ENCODE assay signal across 8 mouse cellular contexts in genomic region chr3:84889648-84890047, GRCm38 (mm10).
DNase-seq lines count a peak whose midpoint lies in the region; ATAC-seq and TF ChIP-seq lines count a peak whose summit lies in the region.

No protein-coding gene starts in this region.

- no peak overlapping the region for H3K4me3 ChIP-seq in forebrain, embryonic 14.5 days (ENCODE audit: low read depth, low read length)
- no peak overlapping the region for H3K4me3 ChIP-seq in forebrain, embryonic 15.5 days
- no peak overlapping the region for H3K4me3 ChIP-seq in liver, embryonic 14.5 days (ENCODE audit: insufficient read depth in 1 of 2, low read depth in 2 of 2, low read length in 2 of 2)
- H3K4me3 ChIP-seq in liver, embryonic 11.5 days (ENCODE audit: low read depth, low read length), result no peak overlapping the region
- H3K4me3 ChIP-seq in stomach, postnatal 0 days (ENCODE audit: low read depth, low read length), result no peak overlapping the region

- TF ChIP-seq CTCF in liver, embryonic 14.5 days (IDR thresholded peaks at IDR 0.05; ENCODE audit: low read depth), result peak; percentile 42; the same call in 1 of the 2 replicates
- peak; percentile 76 for TF ChIP-seq CTCF in stomach, postnatal 0 days (IDR thresholded peaks at IDR 0.05; ENCODE audit: low read depth)

- TF ChIP-seq EP300 in liver, embryonic 14.5 days (IDR thresholded peaks at IDR 0.05; ENCODE audit: low read depth), result no peak
- TF ChIP-seq EP300 in stomach, postnatal 0 days (optimal IDR thresholded peaks at IDR 0.05), result no peak

- H3K4me1 ChIP-seq in forebrain, embryonic 14.5 days (ENCODE audit: control insufficient read depth, insufficient read depth, low read length), result no peaks in the 10 kb centered on the region
- no peaks in the 10 kb centered on the region for H3K4me1 ChIP-seq in forebrain, embryonic 15.5 days
- no peaks in the 10 kb centered on the region for H3K4me1 ChIP-seq in liver, embryonic 14.5 days (replicated peaks; ENCODE audit: control insufficient read depth in 2 of 2, insufficient read depth in 2 of 2, low read length in 1 of 2)
- H3K4me1 ChIP-seq in liver, embryonic 11.5 days (replicated peaks; ENCODE audit: control insufficient read depth, insufficient read depth, low read length), result peaks cover under 1% of the 10 kb centered on the region; the same call in 1 of the 2 replicates
- H3K4me1 ChIP-seq in stomach, postnatal 0 days (replicated peaks; ENCODE audit: control insufficient read depth, insufficient read depth), result no peaks in the 10 kb centered on the region

- H3K27ac ChIP-seq in forebrain, embryonic 14.5 days (ENCODE audit: low read depth, low read length), result no peak overlapping the region
- no peak overlapping the region for H3K27ac ChIP-seq in forebrain, embryonic 15.5 days (replicated peaks)
- no peak overlapping the region for H3K27ac ChIP-seq in liver, embryonic 14.5 days
- H3K27ac ChIP-seq in liver, embryonic 11.5 days (ENCODE audit: low read depth, low read length), result no peak overlapping the region
- H3K27ac ChIP-seq in stomach, postnatal 0 days (replicated peaks), result no peak overlapping the region

- DNase-seq in forebrain, embryonic 14.5 days (ENCODE audit: low spot score), result peak; percentile 60
- DNase-seq in liver, embryonic 14.5 days (ENCODE audit: low read depth in 3 of 3, low spot score in 3 of 3), result peak in 1 of 3 experiments; percentile 14
- DNase-seq in liver, embryonic 11.5 days (ENCODE audit: low spot score), result no peak
- DNase-seq in induced T-regulatory cell, adult 2 months (ENCODE audit: low read depth), result peak; percentile 40
- peak; percentile 29 for DNase-seq in stomach, postnatal 0 days (ENCODE audit: low spot score)
- DNase-seq in gastrocnemius, postnatal 10 days, result no peak
- DNase-seq in cerebellum, adult 9-11 months, result no peak

- WGBS in forebrain, embryonic 14.5 days, result 84% methylated on average over 1 of the region's 1 CpGs
- 77% methylated on average over 1 of the region's 1 CpGs for WGBS in forebrain, embryonic 15.5 days
- 39% methylated on average over 1 of the region's 1 CpGs for WGBS in liver, embryonic 14.5 days (ENCODE audit: insufficient replicate concordance)
- WGBS in liver, embryonic 11.5 days, result 65% methylated on average over 1 of the region's 1 CpGs
- WGBS in stomach, postnatal 0 days, result 18% methylated on average over 1 of the region's 1 CpGs

- no peaks in the 10 kb centered on the region for H3K9me3 ChIP-seq in forebrain, embryonic 14.5 days (replicated peaks; ENCODE audit: control insufficient read depth, low read length)
- no peaks in the 10 kb centered on the region for H3K9me3 ChIP-seq in forebrain, embryonic 15.5 days
- no peaks in the 10 kb centered on the region for H3K9me3 ChIP-seq in liver, embryonic 14.5 days (ENCODE audit: control insufficient read depth, low read length)
- no peaks in the 10 kb centered on the region for H3K9me3 ChIP-seq in liver, embryonic 11.5 days (ENCODE audit: control insufficient read depth, low read length)
- no peaks in the 10 kb centered on the region for H3K9me3 ChIP-seq in stomach, postnatal 0 days (ENCODE audit: control insufficient read depth, low read length)

- H3K27me3 ChIP-seq in forebrain, embryonic 14.5 days (replicated peaks; ENCODE audit: control insufficient read depth, insufficient read depth, low read length), result no peaks in the 10 kb centered on the region
- H3K27me3 ChIP-seq in forebrain, embryonic 15.5 days, result no peaks in the 10 kb centered on the region
- H3K27me3 ChIP-seq in liver, embryonic 14.5 days (ENCODE audit: control insufficient read depth, insufficient read depth, low read length), result no peaks in the 10 kb centered on the region
- no peaks in the 10 kb centered on the region for H3K27me3 ChIP-seq in liver, embryonic 11.5 days (replicated peaks; ENCODE audit: control insufficient read depth, insufficient read depth, low read length)
- H3K27me3 ChIP-seq in stomach, postnatal 0 days (ENCODE audit: control insufficient read depth, insufficient read depth, low read length), result no peaks in the 10 kb centered on the region

- H3K4me2 ChIP-seq in forebrain, embryonic 14.5 days (ENCODE audit: low read length), result no peak overlapping the region
- H3K4me2 ChIP-seq in forebrain, embryonic 15.5 days (replicated peaks), result no peak overlapping the region
- no peak overlapping the region for H3K4me2 ChIP-seq in liver, embryonic 14.5 days (ENCODE audit: low read depth)
- no peak overlapping the region for H3K4me2 ChIP-seq in liver, embryonic 11.5 days
- no peak overlapping the region for H3K4me2 ChIP-seq in stomach, postnatal 0 days (replicated peaks; ENCODE audit: low read depth)

- no peak overlapping the region for H3K9ac ChIP-seq in forebrain, embryonic 14.5 days (ENCODE audit: low read length)
- H3K9ac ChIP-seq in forebrain, embryonic 15.5 days (replicated peaks), result no peak overlapping the region
- no peak overlapping the region for H3K9ac ChIP-seq in liver, embryonic 14.5 days (replicated peaks)
- H3K9ac ChIP-seq in liver, embryonic 11.5 days (ENCODE audit: low read depth, low read length), result no peak overlapping the region
- H3K9ac ChIP-seq in stomach, postnatal 0 days (ENCODE audit: low read length), result no peak overlapping the region

- no peaks in the 10 kb centered on the region for H3K36me3 ChIP-seq in forebrain, embryonic 14.5 days (ENCODE audit: control insufficient read depth, insufficient read depth, low read length)
- no peaks in the 10 kb centered on the region for H3K36me3 ChIP-seq in forebrain, embryonic 15.5 days
- no peaks in the 10 kb centered on the region for H3K36me3 ChIP-seq in liver, embryonic 14.5 days (replicated peaks; ENCODE audit: control insufficient read depth, insufficient read depth, low read depth)
- no peaks in the 10 kb centered on the region for H3K36me3 ChIP-seq in liver, embryonic 11.5 days (ENCODE audit: control insufficient read depth, insufficient read depth, low read length)
- no peaks in the 10 kb centered on the region for H3K36me3 ChIP-seq in stomach, postnatal 0 days (ENCODE audit: control insufficient read depth, insufficient read depth, low read length)

- no peak for ATAC-seq in forebrain, embryonic 14.5 days
- ATAC-seq in forebrain, embryonic 15.5 days (replicated peaks), result no peak
- ATAC-seq in liver, embryonic 14.5 days (ENCODE audit: insufficient read depth), result no peak
- ATAC-seq in liver, embryonic 11.5 days (replicated peaks; ENCODE audit: low FRiP score), result no peak
- peak; percentile 57 for ATAC-seq in stomach, postnatal 0 days (ENCODE audit: low FRiP score, low TSS enrichment)

Comparison
In these comparisons a context has a peak if more than half of its experiments do, and no peak if none do; other contexts are left out.
1. DNase-seq: peak in forebrain, embryonic 14.5 days (single experiment), induced T-regulatory cell, adult 2 months (single experiment) and stomach, postnatal 0 days (single experiment); none in liver, embryonic 11.5 days (single experiment), gastrocnemius, postnatal 10 days (single experiment) and cerebellum, adult 9-11 months (single experiment).